Mouse (Mus musculus) liver, adult 2 months (tissue): ENCODE measurements around the gene Doc2a. TPM values are rescaled to one million over a fixed set of nuclear protein-coding genes. Genes with fewer than 3 reads are reported as not detected.
A peak's percentile ranks its signal among the peaks of the same experiment; 100 is the strongest.

Source experiments
- DNase-seq: peaks from one replicate; pipeline ENCODE4 v3.0.0-alpha.2; 2011; ENCODE audit warnings: low read depth, low spot score; ENCODE audit errors: extremely low read depth
- H3K27ac ChIP-seq: fragments of 200-500 bp; replicated peaks from 2 replicates; pipeline ENCODE4 v1.5.1; 2012; ENCODE audit warnings: low read depth, mild to moderate bottlenecking, control low read depth, inconsistent platforms, low read length; ENCODE audit not compliant: insufficient read depth
- H3K27me3 ChIP-seq: fragments of 200-500 bp; 2 replicates; pipeline ENCODE4 v1.6.1; 2012; ENCODE audit warnings: mild to moderate bottlenecking, moderate library complexity, low read length, inconsistent platforms; ENCODE audit not compliant: control insufficient read depth, insufficient read depth
- H3K36me3 ChIP-seq: fragments of 200-500 bp; 2 replicates; pipeline ENCODE4 v1.6.1; 2012; ENCODE audit warnings: low read length, inconsistent platforms; ENCODE audit not compliant: control insufficient read depth, insufficient read depth
- H3K4me1 ChIP-seq: fragments of 200-500 bp; 2 replicates; pipeline ENCODE4 v1.6.1; 2011; ENCODE audit warnings: low read length; ENCODE audit not compliant: control insufficient read depth, insufficient read depth
- H3K4me3 ChIP-seq: fragments of 200-500 bp; 2 replicates; pipeline ENCODE4 v1.5.1; 2011; ENCODE audit warnings: low read depth, mild to moderate bottlenecking, control low read depth, low read length, moderate library complexity; ENCODE audit not compliant: insufficient read depth
- H3K79me2 ChIP-seq: fragments of 200-500 bp; 2 replicates; pipeline ENCODE4 v1.6.1; 2012; ENCODE audit warnings: inconsistent platforms, mild to moderate bottlenecking, low read length, moderate library complexity; ENCODE audit not compliant: control insufficient read depth, insufficient read depth
- H3K9ac ChIP-seq: fragments of 200-500 bp; 2 replicates; pipeline ENCODE4 v1.6.1; 2012; ENCODE audit warnings: low read depth, mild to moderate bottlenecking, control low read depth, inconsistent platforms, low read length
- CTCF ChIP-seq: fragments of 200-500 bp; IDR thresholded peaks from 2 replicates; pipeline ENCODE4 v1.5.1; 2011; ENCODE audit warnings: low read depth, low read length, control low read depth
- POLR2A ChIP-seq: fragments of 200-500 bp; IDR thresholded peaks from 2 replicates; pipeline ENCODE4 v1.6.1; 2011; ENCODE audit warnings: low read length, control low read depth; ENCODE audit not compliant: insufficient read depth; ENCODE audit errors: extremely low read depth
- WGBS: fragments of 180-500 bp; shearing (Covaris S2); methylation state at CpG from one replicate; pipeline ENCODE4 v1.1.7; 2018; 5-methylcytosine and 5-hydroxymethylcytosine counted together
- polyA plus RNA-seq: library from polyadenylated mRNA; depleted of rRNA; stranded (reverse); fragments of >200 nt; gene quantifications from 2 replicates; pipeline ENCODE4 v1.2.3, GENCODE M21; 2012
- total RNA-seq: library from RNA; depleted of rRNA; stranded (reverse); fragments of >200 nt; gene quantifications from 2 replicates; pipeline ENCODE4 v1.2.3, GENCODE M21; 2014

Doc2a gene
- total and polyA plus RNA-seq, 2 experiments, result not detected

DNA sequence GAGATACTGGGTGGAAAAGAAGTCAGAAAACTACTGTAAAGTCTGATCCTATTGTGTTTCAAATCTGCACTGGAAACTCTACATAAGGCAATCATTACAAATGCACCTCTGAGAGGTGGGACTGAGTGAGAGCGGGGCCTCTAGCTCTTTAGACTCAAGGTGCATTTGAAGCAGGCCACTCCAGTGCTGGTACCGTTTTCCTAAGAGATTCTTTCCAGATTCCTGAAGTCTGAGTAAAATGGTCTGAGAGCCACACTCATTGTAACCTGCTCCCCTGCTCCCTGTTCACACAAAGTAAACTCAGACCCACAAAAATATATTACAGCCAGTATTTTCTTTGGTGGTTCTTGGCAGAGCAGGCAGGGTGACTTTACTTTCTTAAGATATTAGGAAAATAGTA is 20.3 kb downstream of the Doc2a start:
- DNase-seq, result no peak
- TF ChIP-seq CTCF (no peak), POLR2A (no peak)
- H3K4me1 ChIP-seq, result peaks cover 2% of the 10 kb centered on the region; the same call in 1 of the 2 replicates
- peaks cover 27% of the 10 kb centered on the region; the same call in 1 of the 2 replicates for H3K36me3 ChIP-seq
- no peak overlapping the region for H3K4me3 ChIP-seq
- 87% methylated on average over 2 of the region's 2 CpGs for WGBS
- H3K9ac ChIP-seq, result no peak overlapping the region
- H3K27me3 ChIP-seq, result no peaks in the 10 kb centered on the region
- no peak overlapping the region for H3K27ac ChIP-seq
- no peaks in the 10 kb centered on the region for H3K79me2 ChIP-seq

- peaks cover 32% of the 10 kb centered on the region; the same call in 1 of the 2 replicates for H3K36me3 ChIP-seq
- TF ChIP-seq POLR2A (no peak), CTCF (no peak)
- 84% methylated on average over 12 of the region's 12 CpGs for WGBS
- no peaks in the 10 kb centered on the region for H3K27me3 ChIP-seq
- no peak overlapping the region for H3K4me3 ChIP-seq
- H3K27ac ChIP-seq, result no peak overlapping the region
- H3K79me2 ChIP-seq, result no peaks in the 10 kb centered on the region
- no peaks in the 10 kb centered on the region for H3K4me1 ChIP-seq
- DNase-seq, result no peak
- H3K9ac ChIP-seq, result no peak overlapping the region
Measured at GRCm38 (mm10) chr7:126868003-126868402, 20.8 kb downstream of the Doc2a start.

DNA sequence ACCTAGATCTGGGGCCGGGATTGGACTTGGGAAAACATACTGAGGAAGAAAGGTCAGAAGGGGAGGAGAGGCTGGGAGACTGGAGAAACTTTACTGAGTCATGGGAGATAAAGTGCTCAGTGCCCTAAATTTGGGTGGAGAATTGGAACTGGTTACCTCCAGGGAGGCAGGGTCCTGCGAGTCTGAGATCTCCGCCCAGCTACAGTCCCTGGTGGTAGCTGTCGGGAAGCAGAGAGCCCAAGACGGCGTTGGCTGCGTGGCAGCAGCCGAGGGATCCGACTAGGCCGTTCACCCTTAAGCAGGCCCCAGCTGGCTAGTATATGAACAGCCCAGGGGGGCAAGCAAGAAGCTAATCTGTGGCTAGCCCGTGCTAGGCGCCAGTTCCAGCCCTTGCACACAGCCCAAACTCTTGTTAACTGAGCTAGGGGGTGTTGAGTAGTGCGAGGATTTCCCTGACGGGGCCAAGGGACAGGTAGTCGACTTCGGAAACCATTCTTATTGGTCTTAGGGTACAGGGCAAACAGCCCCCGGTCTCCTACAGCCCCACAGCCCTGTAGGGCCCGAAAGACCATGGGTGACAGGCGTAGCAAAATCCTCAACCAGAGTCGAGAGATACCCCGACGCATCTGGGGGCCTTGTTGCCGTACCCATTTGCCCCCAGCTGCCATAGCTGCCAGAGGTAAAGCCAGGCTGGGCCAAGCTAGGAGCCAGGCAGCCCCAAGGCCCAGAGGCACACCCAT is 22.7 kb downstream of the Doc2a start:
- no peak overlapping the region for H3K9ac ChIP-seq
- no peaks in the 10 kb centered on the region for H3K79me2 ChIP-seq
- no peaks in the 10 kb centered on the region for H3K4me1 ChIP-seq
- TF ChIP-seq POLR2A (no peak), CTCF (no peak)
- no peak overlapping the region for H3K27ac ChIP-seq
- DNase-seq, result no peak
- H3K4me3 ChIP-seq, result no peak overlapping the region
- peaks cover 50% of the 10 kb centered on the region for H3K36me3 ChIP-seq
- H3K27me3 ChIP-seq, result no peaks in the 10 kb centered on the region
- WGBS, result 93% methylated on average over 23 of the region's 23 CpGs

DNA sequence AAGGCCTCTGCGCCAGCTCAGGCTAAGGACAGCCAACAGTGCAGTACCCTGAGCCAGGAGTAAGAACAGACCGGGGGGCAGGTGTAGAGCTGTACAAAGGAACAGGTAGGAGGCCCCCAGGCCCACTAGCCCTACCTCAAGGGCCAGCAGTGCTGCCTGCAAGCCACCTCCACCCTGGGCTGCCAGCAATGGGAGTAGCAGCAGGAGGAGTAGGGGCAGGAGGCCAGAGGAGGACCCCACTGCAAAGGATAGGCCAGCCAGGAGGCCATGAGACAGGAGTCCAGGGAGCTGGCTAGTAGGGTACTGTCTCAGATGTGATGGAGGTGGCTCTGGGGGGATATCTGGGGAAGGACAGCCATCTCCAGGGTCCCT is 23.3 kb downstream of the Doc2a start:
- TF ChIP-seq CTCF, result no peak
- no peak for TF ChIP-seq POLR2A
- no peak overlapping the region for H3K27ac ChIP-seq
- H3K4me1 ChIP-seq, result no peaks in the 10 kb centered on the region
- H3K9ac ChIP-seq, result no peak overlapping the region
- H3K79me2 ChIP-seq, result no peaks in the 10 kb centered on the region
- H3K36me3 ChIP-seq, result peaks cover 56% of the 10 kb centered on the region
- H3K4me3 ChIP-seq, result no peak overlapping the region
- no peaks in the 10 kb centered on the region for H3K27me3 ChIP-seq
- DNase-seq, result no peak
- WGBS, result 97% methylated on average over 2 of the region's 2 CpGs

GRCm38 (mm10) chr7:126877239-126877638 is 30.0 kb downstream of the Doc2a start:
- DNase-seq, result no peak
- Histone ChIP-seq H3K4me1 (peaks cover 6% of the 10 kb centered on the region; the same call in 1 of the 2 replicates), H3K79me2 (no peaks in the 10 kb centered on the region), H3K27ac (no peak overlapping the region), H3K36me3 (peaks cover 74% of the 10 kb centered on the region), H3K9ac (no peak overlapping the region), H3K4me3 (no peak overlapping the region), H3K27me3 (no peaks in the 10 kb centered on the region)
- TF ChIP-seq CTCF (no peak), POLR2A (no peak)
- WGBS, result 95% methylated on average over 1 of the region's 1 CpGs

GRCm38 (mm10) chr7:126881040-126881439 is 33.8 kb downstream of the Doc2a start:
- Histone ChIP-seq H3K4me3 (no peak overlapping the region; the same call in 1 of the 2 replicates), H3K27me3 (no peaks in the 10 kb centered on the region), H3K4me1 (peaks cover 11% of the 10 kb centered on the region), H3K9ac (peak overlapping the region; percentile 32; the same call in 1 of the 2 replicates), H3K27ac (peak overlapping the region; percentile 26), H3K36me3 (peaks cover 44% of the 10 kb centered on the region), H3K79me2 (peaks cover 8% of the 10 kb centered on the region; the same call in 1 of the 2 replicates)
- no peak for TF ChIP-seq POLR2A
- no peak for TF ChIP-seq CTCF
- 79% methylated on average over 6 of the region's 6 CpGs for WGBS
- no peak for DNase-seq
